Mouse (Mus musculus): ENCODE data around the gene Nt5c2. TPM values are rescaled to one million over a fixed set of nuclear protein-coding genes. Genes with fewer than 3 reads are reported as not detected.

Gene Nt5c2
- total RNA-seq, 2 experiments from 2014 or later = 84.0 to 93.6 TPM

- intact Hi-C loops (cut with DNase I) = no loop called here
- DNase-seq = no peak
These were observed 45.5 kb downstream of the Nt5c2 start for GRCm38 (mm10) chr19:46969286-46969985.

- intact Hi-C loops (cut with DNase I) = no loop called here
- DNase-seq = no peak
These were observed 46.1 kb downstream of the Nt5c2 start for GRCm38 (mm10) chr19:46968833-46969232.

- intact Hi-C loops (cut with DNase I) = no loop called here
- DNase-seq = no peak
These were observed 47.1 kb downstream of the Nt5c2 start for GRCm38 (mm10) chr19:46967861-46968260.

GRCm38 (mm10) chr19:46966330-46966729 is 48.6 kb downstream of the Nt5c2 start:
- intact Hi-C loops (cut with DNase I) = no loop called here

GRCm38 (mm10) chr19:46965496-46965895 is 49.5 kb downstream of the Nt5c2 start:
- no peak for DNase-seq
- intact Hi-C loops (cut with DNase I) = no loop called here

More at GRCm38 (mm10) chr19:46966330-46966729, 48.6 kb downstream of the Nt5c2 start:
- DNase-seq = no peak

GRCm38 (mm10) chr19:46964353-46964752 is 50.6 kb downstream of the Nt5c2 start:
- intact Hi-C loops (cut with DNase I) = no loop called here
- DNase-seq = no peak

- intact Hi-C loops (cut with DNase I) = no loop called here
- no peak for DNase-seq
These were observed 51.5 kb downstream of the Nt5c2 start for GRCm38 (mm10) chr19:46963440-46963839.

GRCm38 (mm10) chr19:46962841-46963240 is 52.1 kb downstream of the Nt5c2 start:
- intact Hi-C loops (cut with DNase I) = no loop called here

GRCm38 (mm10) chr19:46962171-46962772 is 52.7 kb downstream of the Nt5c2 start:
- intact Hi-C loops (cut with DNase I) = no loop called here
- peak; percentile 85 for DNase-seq

More at GRCm38 (mm10) chr19:46962841-46963240, 52.1 kb downstream of the Nt5c2 start:
- DNase-seq = no peak

- intact Hi-C loops (cut with DNase I) = no loop called here
- peak; percentile 90 for DNase-seq
These were observed 53.3 kb downstream of the Nt5c2 start for GRCm38 (mm10) chr19:46961652-46962051.

GRCm38 (mm10) chr19:46961047-46961651 is 53.8 kb downstream of the Nt5c2 start:
- intact Hi-C loops (cut with DNase I) = no loop called here
- DNase-seq = no peak

- intact Hi-C loops (cut with DNase I) = no loop called here
These were observed 54.6 kb downstream of the Nt5c2 start for GRCm38 (mm10) chr19:46960101-46961046.

GRCm38 (mm10) chr19:46959536-46959935 is 55.4 kb downstream of the Nt5c2 start:
- intact Hi-C loops (cut with DNase I) = no loop called here
- DNase-seq = no peak

More at GRCm38 (mm10) chr19:46960101-46961046, 54.6 kb downstream of the Nt5c2 start:
- DNase-seq = no peak

GRCm38 (mm10) chr19:46958566-46958965 is 56.4 kb downstream of the Nt5c2 start:
- intact Hi-C loops (cut with DNase I) = no loop called here

GRCm38 (mm10) chr19:46957971-46958370 is 57.0 kb downstream of the Nt5c2 start:
- intact Hi-C loops (cut with DNase I) = no loop called here
- no peak for DNase-seq

More at GRCm38 (mm10) chr19:46958566-46958965, 56.4 kb downstream of the Nt5c2 start:
- DNase-seq = no peak

GRCm38 (mm10) chr19:46957001-46957400 is 58.0 kb downstream of the Nt5c2 start:
- no peak for DNase-seq
- intact Hi-C loops (cut with DNase I) = no loop called here

GRCm38 (mm10) chr19:46956410-46956809 is 58.5 kb downstream of the Nt5c2 start:
- intact Hi-C loops (cut with DNase I) = no loop called here
- no peak for DNase-seq

GRCm38 (mm10) chr19:46955630-46956029 is 59.3 kb downstream of the Nt5c2 start:
- no peak for DNase-seq
- intact Hi-C loops (cut with DNase I) = no loop called here

- DNase-seq = no peak
- intact Hi-C loops (cut with DNase I) = no loop called here
These were observed 61.4 kb downstream of the Nt5c2 start for GRCm38 (mm10) chr19:46953536-46953935.

GRCm38 (mm10) chr19:46952986-46953385 is 62.0 kb downstream of the Nt5c2 start:
- intact Hi-C loops (cut with DNase I) = no loop called here
- no peak for DNase-seq

- DNase-seq = no peak
- intact Hi-C loops (cut with DNase I) = no loop called here
These were observed 70.6 kb downstream of the Nt5c2 start for GRCm38 (mm10) chr19:46944341-46944740.

Data from left cerebral cortex, postnatal 4 days (tissue).